Mouse (Mus musculus): Measurements from ENCODE around the gene Shmt2. TPM values are rescaled to one million over a fixed set of nuclear protein-coding genes. Genes with fewer than 3 reads are reported as not detected.

The Shmt2 gene
- polyA plus RNA-seq, 1 experiment from 2014 or later: 127 TPM

DNA sequence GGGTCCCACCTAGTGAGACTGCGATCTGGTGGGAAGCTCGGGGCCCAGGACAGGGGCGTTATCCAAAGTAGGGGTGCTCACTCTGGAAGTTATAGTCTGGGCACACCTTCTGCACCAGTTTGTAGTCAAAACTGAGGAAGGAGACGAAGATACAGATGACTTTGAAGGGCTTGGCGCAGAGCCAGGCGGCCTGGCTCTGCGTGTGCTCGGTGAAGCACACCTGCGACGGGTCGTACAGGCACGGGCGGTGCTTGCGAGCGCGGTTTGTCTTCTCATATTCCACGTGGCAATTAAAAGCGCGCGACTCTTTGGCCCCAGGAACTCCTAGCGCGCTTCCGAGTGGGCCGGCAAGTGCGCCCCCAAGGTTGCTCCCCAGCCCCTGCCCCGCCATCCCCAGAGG is 3.8 kb upstream of the Shmt2 start:
- Histone ChIP-seq H3K9me3 (replicated peaks; ENCODE audit: control insufficient read depth, low read length) (no peaks in the 10 kb centered on the region), H3K4me2 (ENCODE audit: low read depth, low read length) (peak overlapping the region; percentile 66), H3K4me1 (ENCODE audit: control insufficient read depth, insufficient read depth, low read length) (peaks cover 25% of the 10 kb centered on the region), H3K27ac (ENCODE audit: low read length) (no peak overlapping the region), H3K9ac (ENCODE audit: low read length) (peak overlapping the region; percentile 42; the same call in 1 of the 2 replicates), H3K36me3 (ENCODE audit: control insufficient read depth, insufficient read depth) (no peaks in the 10 kb centered on the region), H3K27me3 (ENCODE audit: control insufficient read depth, insufficient read depth, low read length) (peaks cover 72% of the 10 kb centered on the region), H3K4me3 (ENCODE audit: low read length) (peak overlapping the region; percentile 48)
- no peak for ATAC-seq (replicated peaks; ENCODE audit: extremely low read depth, insufficient read depth, low FRiP score)
- WGBS: under 1% methylated on average over 26 of the region's 26 CpGs

DNA sequence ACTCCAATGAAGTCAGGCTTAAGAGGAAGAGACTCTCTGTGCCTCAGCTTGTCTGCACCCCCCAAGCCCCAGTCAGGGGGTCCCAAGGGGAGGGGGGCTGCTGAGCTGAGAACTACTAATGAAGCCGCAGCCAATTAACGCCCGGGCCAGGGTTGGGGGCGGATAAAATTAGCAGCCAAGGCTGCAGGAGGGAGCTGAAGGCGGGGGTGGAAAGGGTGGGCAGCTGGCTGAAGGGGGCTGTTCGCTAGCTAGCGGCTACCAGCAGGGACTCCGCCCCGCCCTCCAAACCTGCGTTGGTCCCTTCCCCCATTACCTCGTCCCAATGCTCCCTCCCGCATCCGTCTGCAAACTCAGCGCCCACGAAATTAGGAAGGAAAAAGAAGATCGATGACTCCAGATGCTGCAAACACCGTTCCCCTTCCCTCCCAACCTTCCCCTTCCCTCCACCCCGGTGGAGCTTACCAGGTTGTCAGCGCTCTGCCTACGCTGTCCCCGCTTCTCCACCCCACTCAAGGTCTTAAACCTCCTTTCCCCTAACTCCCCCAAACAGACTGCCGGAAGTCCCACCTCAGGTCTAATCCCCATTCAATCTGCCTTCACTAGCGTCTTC is 2.5 kb upstream of the Shmt2 start:
- ATAC-seq (replicated peaks; ENCODE audit: extremely low read depth, insufficient read depth, low FRiP score): no peak
- peaks cover 24% of the 10 kb centered on the region for H3K4me1 ChIP-seq (ENCODE audit: control insufficient read depth, insufficient read depth, low read length)
- H3K36me3 ChIP-seq (ENCODE audit: control insufficient read depth, insufficient read depth): peaks cover 3% of the 10 kb centered on the region
- no peak overlapping the region for H3K4me2 ChIP-seq (ENCODE audit: low read depth, low read length)
- no peak overlapping the region for H3K4me3 ChIP-seq (ENCODE audit: low read length)
- peaks cover 59% of the 10 kb centered on the region for H3K27me3 ChIP-seq (ENCODE audit: control insufficient read depth, insufficient read depth, low read length)
- H3K9ac ChIP-seq (ENCODE audit: low read length): no peak overlapping the region
- 6% methylated on average over 23 of the region's 23 CpGs for WGBS
- H3K27ac ChIP-seq (ENCODE audit: low read length): no peak overlapping the region
- H3K9me3 ChIP-seq (replicated peaks; ENCODE audit: control insufficient read depth, low read length): no peaks in the 10 kb centered on the region

DNA sequence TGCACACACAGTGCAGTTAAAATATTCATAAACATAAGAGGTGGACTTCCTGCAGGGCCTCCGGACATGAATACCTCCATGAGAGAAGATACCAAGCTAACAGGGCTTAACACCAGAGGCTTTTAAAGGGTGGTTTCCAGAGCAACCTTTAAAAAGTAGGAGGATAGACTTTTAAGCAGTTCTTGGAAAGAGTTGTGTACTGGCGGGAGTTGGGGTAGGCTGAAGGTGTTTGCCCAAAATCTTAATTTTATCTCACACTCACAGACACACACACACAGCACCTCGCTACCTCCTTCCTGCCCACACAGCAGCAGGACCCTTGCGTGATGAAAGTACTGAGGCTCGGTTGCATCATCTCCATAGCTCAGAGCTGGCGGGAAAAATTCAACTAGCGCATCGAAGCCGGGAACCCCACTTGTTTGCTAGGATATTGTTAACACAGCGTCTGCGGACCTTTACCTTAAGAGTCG is 598 bp downstream of the Shmt2 start:
- WGBS: 6% methylated on average over 12 of the region's 12 CpGs
- no peaks in the 10 kb centered on the region for H3K9me3 ChIP-seq (replicated peaks; ENCODE audit: control insufficient read depth, low read length)
- H3K4me1 ChIP-seq (ENCODE audit: control insufficient read depth, insufficient read depth, low read length): peaks cover 30% of the 10 kb centered on the region
- H3K27ac ChIP-seq (ENCODE audit: low read length): no peak overlapping the region
- peak overlapping the region; percentile 78 for H3K4me2 ChIP-seq (ENCODE audit: low read depth, low read length)
- no peak; the same call in 1 of the 2 replicates for ATAC-seq (replicated peaks; ENCODE audit: extremely low read depth, insufficient read depth, low FRiP score)
- peak overlapping the region; percentile 80 for H3K4me3 ChIP-seq (ENCODE audit: low read length)
- peaks cover 29% of the 10 kb centered on the region for H3K27me3 ChIP-seq (ENCODE audit: control insufficient read depth, insufficient read depth, low read length)
- peaks cover 25% of the 10 kb centered on the region for H3K36me3 ChIP-seq (ENCODE audit: control insufficient read depth, insufficient read depth)
- peak overlapping the region; percentile 74 for H3K9ac ChIP-seq (ENCODE audit: low read length)

DNA sequence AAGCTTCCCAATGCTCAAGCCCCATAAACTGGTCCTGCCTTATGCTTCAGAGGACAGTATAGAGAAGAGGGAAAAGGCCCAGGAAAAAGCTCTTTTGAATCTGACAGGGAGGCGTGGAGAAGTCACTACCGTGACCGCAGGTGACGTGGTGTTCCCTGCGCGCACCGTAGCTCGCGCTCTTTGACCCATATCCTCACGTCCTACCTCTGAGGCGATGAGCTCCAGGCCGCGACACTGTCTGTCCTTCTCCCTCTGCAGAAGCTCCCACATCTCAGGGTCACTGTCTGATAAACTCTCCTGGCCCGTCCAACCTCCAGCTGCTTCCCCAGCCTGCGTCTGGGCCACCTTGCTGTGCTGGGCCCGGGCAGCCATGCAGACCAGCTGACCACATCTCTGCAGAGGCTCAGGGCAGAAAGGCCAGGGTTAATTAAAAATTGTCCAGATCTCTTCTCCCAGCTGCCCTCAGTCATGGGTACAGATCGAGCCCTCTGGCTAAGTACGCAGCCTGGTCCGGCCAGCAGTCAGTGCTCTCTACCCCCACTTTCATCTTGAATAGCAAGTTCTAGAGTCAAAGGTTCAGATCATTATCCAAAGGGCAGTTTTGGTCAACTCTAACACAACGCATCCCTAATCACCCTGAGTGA is 1.4 kb downstream of the Shmt2 start:
- H3K9me3 ChIP-seq (replicated peaks; ENCODE audit: control insufficient read depth, low read length): no peaks in the 10 kb centered on the region
- H3K27me3 ChIP-seq (ENCODE audit: control insufficient read depth, insufficient read depth, low read length): peaks cover 21% of the 10 kb centered on the region
- peak overlapping the region; percentile 78 for H3K4me2 ChIP-seq (ENCODE audit: low read depth, low read length)
- H3K36me3 ChIP-seq (ENCODE audit: control insufficient read depth, insufficient read depth): peaks cover 25% of the 10 kb centered on the region
- H3K4me3 ChIP-seq (ENCODE audit: low read length): peak overlapping the region; percentile 80
- 80% methylated on average over 20 of the region's 20 CpGs for WGBS
- no peak for ATAC-seq (replicated peaks; ENCODE audit: extremely low read depth, insufficient read depth, low FRiP score)
- peaks cover 30% of the 10 kb centered on the region for H3K4me1 ChIP-seq (ENCODE audit: control insufficient read depth, insufficient read depth, low read length)
- H3K9ac ChIP-seq (ENCODE audit: low read length): peak overlapping the region; percentile 74
- no peak overlapping the region for H3K27ac ChIP-seq (ENCODE audit: low read length)

DNA sequence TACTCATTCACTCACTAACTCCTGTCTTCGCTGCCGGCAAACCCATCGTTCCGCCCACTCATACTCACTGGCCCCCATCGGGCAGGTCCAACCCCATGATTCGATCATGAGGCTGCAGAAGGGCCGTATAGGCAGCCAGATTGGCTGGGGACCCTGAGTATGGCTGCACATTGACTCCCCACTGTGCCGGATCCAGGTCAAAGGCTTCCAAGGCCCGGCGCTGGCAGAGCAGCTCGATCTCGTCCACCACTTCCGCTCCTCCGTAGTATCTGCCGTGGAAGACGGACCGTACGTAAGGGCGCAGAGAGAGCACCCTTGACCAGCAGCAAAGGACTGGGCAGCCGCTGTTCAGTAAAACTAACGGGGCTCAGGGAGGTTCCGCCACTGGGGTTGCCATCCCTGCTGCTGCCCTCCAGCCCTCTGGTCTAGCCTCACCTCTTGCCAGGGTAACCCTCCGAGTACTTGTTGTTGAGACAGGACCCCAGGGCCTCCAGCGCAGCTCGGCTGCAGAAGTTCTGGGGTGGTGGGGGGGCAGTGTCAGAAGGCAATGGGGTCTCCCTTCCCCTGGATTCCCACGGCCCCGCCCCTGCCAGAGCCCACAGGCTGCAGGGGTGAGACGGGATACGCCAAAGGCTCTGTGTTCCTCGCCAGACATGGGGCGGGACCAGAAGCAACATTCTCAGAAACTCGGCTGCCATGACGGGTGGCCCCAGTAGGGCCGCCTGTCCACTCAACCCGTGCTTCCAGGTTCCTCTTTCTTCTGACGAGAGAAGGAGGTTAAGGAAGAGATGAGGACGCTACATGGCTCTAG is 2.1 kb downstream of the Shmt2 start:
- no peak for ATAC-seq (replicated peaks; ENCODE audit: extremely low read depth, insufficient read depth, low FRiP score)
- H3K27me3 ChIP-seq (ENCODE audit: control insufficient read depth, insufficient read depth, low read length): peaks cover 13% of the 10 kb centered on the region
- no peak overlapping the region for H3K4me3 ChIP-seq (ENCODE audit: low read length)
- peaks cover 30% of the 10 kb centered on the region for H3K4me1 ChIP-seq (ENCODE audit: control insufficient read depth, insufficient read depth, low read length)
- H3K4me2 ChIP-seq (ENCODE audit: low read depth, low read length): no peak overlapping the region
- H3K27ac ChIP-seq (ENCODE audit: low read length): no peak overlapping the region
- H3K36me3 ChIP-seq (ENCODE audit: control insufficient read depth, insufficient read depth): peaks cover 25% of the 10 kb centered on the region
- H3K9ac ChIP-seq (ENCODE audit: low read length): no peak overlapping the region
- 93% methylated on average over 37 of the region's 37 CpGs for WGBS
- no peaks in the 10 kb centered on the region for H3K9me3 ChIP-seq (replicated peaks; ENCODE audit: control insufficient read depth, low read length)

DNA sequence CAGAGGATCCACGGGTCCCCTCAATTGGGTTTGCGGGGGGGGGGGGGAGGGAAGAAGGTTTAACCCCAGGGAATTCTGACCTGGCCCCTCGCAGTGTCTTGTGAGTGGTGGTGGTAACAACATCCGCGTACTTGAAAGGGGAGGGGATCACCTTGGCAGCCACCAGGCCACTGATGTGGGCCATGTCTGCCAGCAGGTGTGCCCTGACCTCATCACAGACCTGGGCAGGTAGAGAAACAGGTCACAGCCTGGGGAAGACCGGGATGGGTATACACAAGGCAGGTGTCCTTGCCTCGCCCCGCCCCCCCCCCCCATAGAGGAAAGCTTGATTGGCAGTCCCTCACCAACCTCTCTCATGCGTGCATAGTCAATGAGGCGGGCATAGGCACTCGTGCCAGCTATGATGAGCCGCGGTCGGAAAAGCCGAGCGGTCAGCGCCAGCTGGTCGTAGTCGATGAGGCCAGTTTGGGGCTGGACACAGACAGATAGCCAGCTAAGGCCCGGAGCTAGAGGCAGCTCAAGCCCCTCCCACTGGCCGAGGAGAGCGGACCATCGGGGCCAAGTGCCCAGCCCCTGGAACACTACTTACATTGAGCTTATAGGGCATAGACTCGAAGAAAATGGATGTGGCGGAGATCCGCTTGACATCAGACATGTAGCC is 3.1 kb downstream of the Shmt2 start:
- no peaks in the 10 kb centered on the region for H3K9me3 ChIP-seq (replicated peaks; ENCODE audit: control insufficient read depth, low read length)
- WGBS: 96% methylated on average over 26 of the region's 26 CpGs
- H3K27ac ChIP-seq (ENCODE audit: low read length): no peak overlapping the region
- no peak overlapping the region for H3K4me2 ChIP-seq (ENCODE audit: low read depth, low read length)
- ATAC-seq (replicated peaks; ENCODE audit: extremely low read depth, insufficient read depth, low FRiP score): no peak
- H3K4me3 ChIP-seq (ENCODE audit: low read length): no peak overlapping the region
- H3K9ac ChIP-seq (ENCODE audit: low read length): no peak overlapping the region
- H3K36me3 ChIP-seq (ENCODE audit: control insufficient read depth, insufficient read depth): peaks cover 25% of the 10 kb centered on the region
- H3K27me3 ChIP-seq (ENCODE audit: control insufficient read depth, insufficient read depth, low read length): peaks cover 11% of the 10 kb centered on the region
- H3K4me1 ChIP-seq (ENCODE audit: control insufficient read depth, insufficient read depth, low read length): peaks cover 37% of the 10 kb centered on the region

DNA sequence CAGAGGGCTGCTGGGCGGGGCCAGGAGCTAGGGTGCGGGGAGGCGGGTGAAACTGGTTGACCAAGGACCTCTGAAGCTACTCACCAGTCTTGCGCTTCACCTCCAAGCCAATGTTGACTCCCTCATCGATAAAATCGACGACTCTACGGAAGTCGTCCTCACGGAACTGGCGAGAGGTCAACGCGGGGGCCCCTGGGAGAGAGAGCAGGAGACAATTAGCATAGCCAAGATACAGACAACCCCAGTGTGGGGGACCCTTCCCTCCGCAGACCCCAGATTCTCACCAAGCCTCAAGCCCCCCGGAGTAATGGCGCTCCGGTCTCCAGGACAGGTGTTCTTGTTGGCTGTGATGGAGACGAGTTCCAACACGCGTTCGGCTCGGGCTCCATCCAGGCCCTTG is 4.3 kb downstream of the Shmt2 start:
- Histone ChIP-seq H3K4me3 (ENCODE audit: low read length) (no peak overlapping the region), H3K9ac (ENCODE audit: low read length) (no peak overlapping the region), H3K9me3 (replicated peaks; ENCODE audit: control insufficient read depth, low read length) (no peaks in the 10 kb centered on the region), H3K4me2 (ENCODE audit: low read depth, low read length) (no peak overlapping the region), H3K36me3 (ENCODE audit: control insufficient read depth, insufficient read depth) (peaks cover 25% of the 10 kb centered on the region), H3K4me1 (ENCODE audit: control insufficient read depth, insufficient read depth, low read length) (peaks cover 47% of the 10 kb centered on the region), H3K27ac (ENCODE audit: low read length) (no peak overlapping the region), H3K27me3 (ENCODE audit: control insufficient read depth, insufficient read depth, low read length) (peaks cover 13% of the 10 kb centered on the region)
- WGBS: 91% methylated on average over 22 of the region's 22 CpGs
- ATAC-seq (replicated peaks; ENCODE audit: extremely low read depth, insufficient read depth, low FRiP score): no peak

DNA sequence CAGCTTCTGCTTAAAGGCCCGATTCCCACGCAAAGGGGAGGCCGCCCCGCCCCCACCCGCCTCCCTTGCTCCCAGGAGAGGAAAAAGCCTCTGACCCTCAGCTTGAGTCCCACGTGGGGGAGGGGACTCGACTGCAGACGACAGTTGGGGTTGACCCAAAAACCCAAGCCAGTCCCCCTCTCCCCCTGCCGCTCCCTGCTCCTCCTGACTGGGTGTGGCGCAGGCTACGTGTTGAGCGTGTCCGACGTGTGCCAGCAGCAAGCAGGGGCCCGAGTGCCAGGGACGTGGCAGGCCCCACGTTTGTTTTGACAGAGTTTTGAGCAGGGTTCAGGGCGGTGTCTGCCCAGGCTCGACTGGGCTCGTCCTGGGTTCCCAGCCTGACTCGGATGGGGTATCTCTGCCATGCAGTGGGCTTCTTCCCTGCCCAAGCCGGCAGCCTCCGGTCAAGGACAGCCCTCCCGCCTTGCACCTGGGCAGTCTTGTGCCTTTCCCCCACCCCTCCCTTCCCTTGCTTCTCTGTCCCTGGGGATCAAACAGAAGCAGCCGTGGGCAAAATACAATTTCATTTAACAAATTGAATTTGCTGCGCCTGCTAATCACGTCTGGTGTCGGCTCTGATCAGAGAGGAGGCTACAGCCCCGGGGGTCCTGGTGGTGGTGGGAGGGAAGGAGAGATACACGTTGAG is 5.5 kb downstream of the Shmt2 start:
- WGBS: 23% methylated on average over 30 of the region's 30 CpGs
- peak overlapping the region; percentile 8 for H3K4me3 ChIP-seq (ENCODE audit: low read length)
- H3K9me3 ChIP-seq (replicated peaks; ENCODE audit: control insufficient read depth, low read length): no peaks in the 10 kb centered on the region
- ATAC-seq (replicated peaks; ENCODE audit: extremely low read depth, insufficient read depth, low FRiP score): peak; percentile 74
- H3K27me3 ChIP-seq (ENCODE audit: control insufficient read depth, insufficient read depth, low read length): peaks cover 23% of the 10 kb centered on the region
- peak overlapping the region; percentile 56 for H3K9ac ChIP-seq (ENCODE audit: low read length)
- peak overlapping the region; percentile 54 for H3K4me2 ChIP-seq (ENCODE audit: low read depth, low read length)
- peaks cover 25% of the 10 kb centered on the region for H3K36me3 ChIP-seq (ENCODE audit: control insufficient read depth, insufficient read depth)
- H3K4me1 ChIP-seq (ENCODE audit: control insufficient read depth, insufficient read depth, low read length): peaks cover 46% of the 10 kb centered on the region
- peak overlapping the region; percentile 77 for H3K27ac ChIP-seq (ENCODE audit: low read length)

Measured in heart, embryonic 16.5 days (tissue).